Mouse (Mus musculus) liver, embryonic 13.5 days (tissue): ENCODE data around the gene Hspb7. TPM values are rescaled to one million over a fixed set of nuclear protein-coding genes. Genes with fewer than 3 reads are reported as not detected.

Experiments
- ATAC-seq: fragments of 200-750 bp; cut with Nextera tagmentation; 2 replicates; pipeline ENCODE4 v1.8.0; 2017; ENCODE audit warnings: low read depth, mild to moderate bottlenecking, moderate number of reproducible peaks, moderate library complexity
- DNase-seq: peaks from one replicate; pipeline ENCODE4 v3.0.0; 2022
- H3K27ac ChIP-seq: fragments of 300-500 bp; sonication (generic); 2 replicates; pipeline ENCODE4 v1.5.1; 2015; ENCODE audit warnings: moderate library complexity, mild to moderate bottlenecking, inconsistent platforms
- H3K27me3 ChIP-seq: fragments of 300-500 bp; sonication (generic); 2 replicates; pipeline ENCODE4 v1.6.1; 2015; ENCODE audit warnings: mild to moderate bottlenecking, inconsistent platforms
- H3K36me3 ChIP-seq: fragments of 300-500 bp; sonication (generic); 2 replicates; pipeline ENCODE4 v1.6.1; 2015; ENCODE audit warnings: mild to moderate bottlenecking, inconsistent platforms
- H3K4me1 ChIP-seq: fragments of 300-500 bp; sonication (generic); replicated peaks from 2 replicates; pipeline ENCODE4 v1.6.1; 2015; ENCODE audit warnings: inconsistent platforms
- H3K4me2 ChIP-seq: fragments of 300-500 bp; sonication (generic); 2 replicates; pipeline ENCODE4 v1.6.1; 2015; ENCODE audit warnings: inconsistent platforms, mild to moderate bottlenecking, moderate library complexity
- H3K4me3 ChIP-seq: fragments of 300-500 bp; sonication (generic); replicated peaks from 2 replicates; pipeline ENCODE4 v1.5.1; 2015; ENCODE audit warnings: mild to moderate bottlenecking, inconsistent platforms
- H3K9ac ChIP-seq: fragments of 300-500 bp; sonication (generic); 2 replicates; pipeline ENCODE4 v1.6.1; 2015; ENCODE audit warnings: mild to moderate bottlenecking, inconsistent platforms
- H3K9me3 ChIP-seq: fragments of 300-500 bp; sonication (generic); replicated peaks from 2 replicates; pipeline ENCODE4 v1.6.1; 2016; ENCODE audit warnings: inconsistent platforms
- WGBS: fragments of 180-500 bp; shearing (Covaris S2); methylation state at CpG from one replicate; pipeline ENCODE4 v1.1.7; 2015; ENCODE audit not compliant: insufficient replicate concordance; 5-methylcytosine and 5-hydroxymethylcytosine counted together
- polyA plus RNA-seq: library from polyadenylated mRNA; unstranded; fragments of >200 nt; fragmentation: Nextera tagmentation; extraction: Ambion mirVana; gene quantifications from 2 replicates; pipeline ENCODE4 v1.2.1, GENCODE M21; 2015

The Hspb7 gene
- polyA plus RNA-seq, 1 experiment from 2014 or later: 0.03 TPM

DNA sequence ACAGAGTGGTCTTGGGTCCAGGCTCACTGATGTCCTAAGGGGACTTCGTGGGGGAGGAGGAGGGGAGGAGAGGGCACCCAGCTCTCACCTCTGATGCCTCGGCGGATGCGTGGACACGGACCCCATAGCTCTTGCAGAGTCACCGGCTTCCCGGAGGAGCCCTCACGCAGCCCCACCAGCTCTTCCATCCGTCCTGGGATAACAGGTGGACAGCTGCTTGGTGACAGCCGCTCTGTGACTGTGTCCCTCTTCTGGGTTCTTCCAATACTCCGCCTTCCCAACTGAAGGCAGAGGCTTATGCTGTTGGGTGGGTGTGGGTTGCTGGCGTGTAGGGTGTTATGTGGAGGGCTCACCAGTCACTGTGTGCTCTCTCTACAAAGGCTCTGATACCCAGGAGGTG lies 22.7 kb upstream of the Hspb7 start:
- DNase-seq (no peak), ATAC-seq (no peak)
- Histone ChIP-seq H3K4me3 (no peak overlapping the region), H3K36me3 (no peaks in the 10 kb centered on the region), H3K4me1 (no peaks in the 10 kb centered on the region), H3K9ac (no peak overlapping the region), H3K4me2 (no peak overlapping the region), H3K27me3 (peaks cover 23% of the 10 kb centered on the region), H3K9me3 (no peaks in the 10 kb centered on the region), H3K27ac (no peak overlapping the region)
- WGBS: 61% methylated on average over 12 of the region's 12 CpGs

DNA sequence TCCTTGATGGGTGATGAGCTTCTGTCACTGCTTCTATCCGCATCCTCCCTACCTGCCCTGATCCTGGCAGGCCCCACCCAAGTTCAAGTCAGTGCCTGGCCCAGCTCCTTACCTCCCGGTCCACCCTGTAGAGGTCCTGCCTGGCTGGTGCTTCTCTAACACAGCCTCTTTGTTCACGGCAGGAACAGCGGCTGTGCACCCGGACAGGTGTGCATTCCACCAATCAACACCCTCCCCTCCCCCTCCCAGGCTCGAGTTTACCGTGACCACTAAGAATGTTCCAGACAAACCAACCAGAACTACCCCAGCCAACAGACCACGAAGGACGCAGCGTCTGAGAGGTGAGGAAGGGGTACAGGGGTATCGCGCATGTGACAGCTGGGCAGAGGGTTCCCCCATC lies 22.0 kb upstream of the Hspb7 start, which contains the start of gene Clcnka:
Gene Clcnka (minus strand): TSS at position 180 of the 400 bp plus-strand sequence.
- Histone ChIP-seq H3K36me3 (no peaks in the 10 kb centered on the region), H3K27ac (no peak within 1 kb of the TSS), H3K4me3 (no peak within 1 kb of the TSS), H3K4me1 (no peaks in the 10 kb centered on the region), H3K9me3 (no peaks in the 10 kb centered on the region), H3K27me3 (peaks cover 23% of the 10 kb centered on the region), H3K4me2 (no peak within 1 kb of the TSS), H3K9ac (no peak within 1 kb of the TSS)
- ATAC-seq (no peak), DNase-seq (no peak)
- 56% methylated on average over 12 of the region's 12 CpGs for WGBS

DNA sequence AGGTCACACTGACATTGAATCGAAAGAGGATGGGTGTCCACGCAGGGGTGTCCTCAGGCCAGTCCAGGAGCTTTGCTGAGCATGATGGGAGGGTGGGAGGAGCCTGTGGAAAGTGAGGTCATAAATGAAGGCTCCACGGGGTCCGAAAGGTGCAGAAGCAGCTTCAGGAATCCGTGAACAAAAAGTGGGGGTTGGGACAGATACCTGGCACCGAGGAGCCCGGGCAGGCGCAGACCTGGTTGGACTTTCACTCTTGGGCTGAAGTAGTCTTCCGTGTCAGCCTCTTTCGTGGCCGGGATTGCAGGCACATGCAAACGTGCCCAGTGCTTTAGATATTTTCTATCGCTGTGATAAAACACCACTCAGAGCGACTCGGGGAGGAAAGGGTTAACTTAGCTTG lies 20.4 kb upstream of the Hspb7 start:
- no peaks in the 10 kb centered on the region for H3K36me3 ChIP-seq
- H3K4me1 ChIP-seq: no peaks in the 10 kb centered on the region
- DNase-seq: no peak
- H3K4me2 ChIP-seq: no peak overlapping the region
- no peak overlapping the region for H3K9ac ChIP-seq
- no peak for ATAC-seq
- no peak overlapping the region for H3K4me3 ChIP-seq
- WGBS: 70% methylated on average over 15 of the region's 15 CpGs
- peaks cover 21% of the 10 kb centered on the region for H3K27me3 ChIP-seq
- no peaks in the 10 kb centered on the region for H3K9me3 ChIP-seq
- H3K27ac ChIP-seq: no peak overlapping the region

DNA sequence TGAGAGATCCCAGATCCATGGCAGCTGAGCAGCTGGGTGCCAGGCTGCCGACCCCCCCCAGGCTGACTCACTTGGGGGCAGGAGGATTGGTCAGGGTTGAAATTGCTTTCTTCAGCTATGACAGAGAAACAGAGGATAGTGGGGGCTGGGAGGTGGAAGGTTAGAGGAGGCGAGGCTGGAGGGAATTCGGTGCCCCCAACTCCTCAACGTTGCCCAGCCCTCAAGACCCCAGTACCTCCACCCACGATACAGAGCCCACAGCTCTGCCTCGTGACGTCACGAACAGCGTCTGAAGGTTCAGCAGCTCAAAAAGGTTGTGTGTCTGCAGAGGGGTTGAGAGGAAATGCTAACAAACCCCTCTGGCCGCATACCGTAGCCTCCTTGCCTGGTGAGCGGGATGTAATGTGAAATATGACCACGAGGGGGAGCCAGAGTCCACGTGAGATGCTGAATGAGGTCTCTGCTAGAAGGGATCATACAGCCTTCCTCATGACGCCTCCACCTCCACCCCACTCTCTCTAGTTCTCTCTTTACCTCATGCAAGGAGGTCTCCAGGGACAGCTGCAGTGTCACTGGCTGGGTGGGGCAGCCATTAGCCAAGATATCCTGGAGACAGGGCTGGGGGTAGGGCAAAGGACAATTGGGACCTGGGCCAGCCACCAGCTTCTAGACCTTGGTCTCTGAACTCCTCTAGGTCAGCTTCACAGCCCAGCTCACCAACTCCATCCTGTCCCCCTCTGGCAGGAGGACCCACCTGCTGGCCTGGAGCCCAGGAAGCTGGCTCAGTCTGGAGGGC lies 15.9 kb upstream of the Hspb7 start:
- 12% methylated on average over 15 of the region's 15 CpGs for WGBS
- ATAC-seq: peak; percentile 45
- H3K4me3 ChIP-seq: no peak overlapping the region
- H3K9ac ChIP-seq: no peak overlapping the region
- H3K4me1 ChIP-seq: no peaks in the 10 kb centered on the region
- no peak overlapping the region for H3K4me2 ChIP-seq
- H3K9me3 ChIP-seq: no peaks in the 10 kb centered on the region
- no peaks in the 10 kb centered on the region for H3K36me3 ChIP-seq
- DNase-seq: peak; percentile 58
- peaks cover 17% of the 10 kb centered on the region for H3K27me3 ChIP-seq
- no peak overlapping the region for H3K27ac ChIP-seq

DNA sequence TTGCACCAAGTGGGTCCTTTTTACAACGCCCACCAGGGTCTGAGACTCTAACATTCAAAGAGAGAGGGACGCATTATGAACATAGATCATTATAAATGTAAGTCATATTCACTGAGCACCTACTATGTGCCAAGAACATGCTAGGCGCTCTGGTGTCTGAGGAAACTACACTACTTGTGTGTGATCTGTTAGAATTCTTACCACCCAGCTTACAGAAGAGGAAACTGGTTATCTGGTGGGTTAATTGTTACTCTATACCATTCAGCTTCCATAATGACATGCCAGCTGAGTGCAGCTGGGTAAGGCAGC lies 15.3 kb upstream of the Hspb7 start:
- Histone ChIP-seq H3K4me1 (no peaks in the 10 kb centered on the region), H3K9ac (no peak overlapping the region), H3K27me3 (peaks cover 17% of the 10 kb centered on the region), H3K4me3 (no peak overlapping the region), H3K9me3 (no peaks in the 10 kb centered on the region), H3K36me3 (no peaks in the 10 kb centered on the region), H3K27ac (no peak overlapping the region), H3K4me2 (no peak overlapping the region)
- no peak for DNase-seq
- ATAC-seq: no peak
- 64% methylated on average over 3 of the region's 3 CpGs for WGBS

DNA sequence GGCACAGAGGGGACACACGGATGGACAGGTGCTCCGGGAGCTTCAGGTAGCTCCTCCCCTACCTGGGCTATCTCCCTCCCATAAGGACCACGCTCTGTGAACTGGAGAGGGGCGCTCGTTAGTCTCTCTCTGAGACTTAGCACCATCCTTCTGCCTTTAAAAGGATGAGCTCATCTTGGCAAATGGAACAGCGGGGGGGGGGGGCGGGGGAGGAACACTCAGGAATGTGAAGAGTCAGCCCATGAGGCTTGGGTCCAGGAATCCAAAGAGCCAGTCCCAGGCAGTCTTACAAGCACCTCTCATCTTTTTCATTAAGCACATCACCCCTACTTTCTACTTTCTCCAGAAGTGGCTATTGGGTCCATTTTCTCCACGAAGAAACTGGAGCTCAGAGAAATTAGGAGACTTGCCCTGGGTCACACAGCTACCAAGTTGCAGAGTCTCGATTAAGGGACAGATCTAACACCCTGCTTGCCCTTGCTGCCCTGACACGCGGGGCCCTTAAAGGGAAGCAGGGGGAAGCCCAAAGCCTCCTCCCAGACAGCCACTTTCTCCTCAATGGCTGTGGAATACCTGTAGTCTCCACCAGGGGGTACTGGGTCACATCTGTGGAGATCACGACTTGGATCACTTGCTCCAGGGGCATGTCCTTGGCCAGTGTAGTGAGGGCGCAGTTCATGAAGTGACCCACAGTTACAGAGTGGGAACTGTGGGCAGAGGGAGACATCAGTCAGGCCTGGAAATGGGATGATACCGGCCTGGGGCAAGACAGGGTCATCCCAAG lies 13.9 kb upstream of the Hspb7 start:
- H3K36me3 ChIP-seq: no peaks in the 10 kb centered on the region
- no peak overlapping the region for H3K9ac ChIP-seq
- DNase-seq (no peak), ATAC-seq (no peak)
- no peaks in the 10 kb centered on the region for H3K4me1 ChIP-seq
- no peak overlapping the region for H3K27ac ChIP-seq
- no peak overlapping the region for H3K4me3 ChIP-seq
- no peaks in the 10 kb centered on the region for H3K9me3 ChIP-seq
- WGBS: 37% methylated on average over 14 of the region's 14 CpGs
- H3K4me2 ChIP-seq: no peak overlapping the region
- peaks cover 21% of the 10 kb centered on the region for H3K27me3 ChIP-seq

DNA sequence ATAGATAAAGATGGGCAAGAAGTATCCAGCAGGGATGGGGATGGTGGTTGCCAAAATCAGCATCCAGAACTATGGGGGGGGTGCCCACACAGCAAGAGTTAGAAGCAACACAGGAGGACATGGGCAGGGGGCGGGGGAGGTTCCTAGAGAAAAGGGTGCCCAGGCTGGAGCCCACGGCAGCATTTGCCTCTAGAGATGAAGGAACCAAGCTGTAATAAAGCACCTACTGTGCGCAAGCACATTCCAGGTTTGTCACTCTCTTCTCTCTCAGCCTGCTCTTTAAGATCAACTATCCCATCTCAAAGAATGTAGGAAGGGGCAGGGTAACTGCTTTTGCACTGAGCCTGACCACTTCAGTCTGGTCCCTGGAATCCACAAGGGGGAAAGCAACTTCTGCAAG lies 12.0 kb upstream of the Hspb7 start:
- Histone ChIP-seq H3K4me2 (no peak overlapping the region), H3K9ac (no peak overlapping the region), H3K36me3 (no peaks in the 10 kb centered on the region), H3K27me3 (peaks cover 21% of the 10 kb centered on the region), H3K9me3 (no peaks in the 10 kb centered on the region), H3K4me1 (no peaks in the 10 kb centered on the region), H3K27ac (no peak overlapping the region), H3K4me3 (no peak overlapping the region)
- no peak for DNase-seq
- 66% methylated on average over 3 of the region's 3 CpGs for WGBS
- ATAC-seq: no peak

DNA sequence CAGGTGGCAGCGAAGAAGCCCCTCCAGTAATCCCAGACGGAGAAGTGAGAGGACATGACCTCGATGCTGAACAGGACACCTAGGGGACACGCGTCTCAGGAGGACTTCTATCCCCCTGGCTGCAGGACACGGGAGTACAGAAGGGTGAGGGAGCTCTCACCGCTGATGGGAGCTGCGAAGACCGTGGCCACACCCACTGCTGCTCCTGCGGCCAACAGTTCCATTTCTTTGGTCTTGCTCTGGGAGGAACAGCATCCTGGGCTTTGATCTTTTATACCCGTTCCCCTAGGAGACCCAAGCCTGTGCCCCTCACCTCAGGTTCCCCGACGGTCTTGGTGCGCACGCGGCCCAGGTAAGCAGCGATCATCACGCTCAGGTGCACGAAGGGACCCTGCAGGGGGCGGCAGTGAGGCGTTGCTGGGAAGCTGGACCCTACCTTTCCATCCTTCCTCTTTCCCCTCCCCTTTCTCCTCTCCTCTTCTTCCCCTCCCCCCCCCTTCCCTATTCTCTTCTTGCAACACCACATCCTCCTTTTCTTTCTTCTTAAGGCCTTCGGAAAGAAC lies 9.1 kb upstream of the Hspb7 start:
- Histone ChIP-seq H3K4me3 (no peak overlapping the region), H3K27me3 (peaks cover 12% of the 10 kb centered on the region; the same call in 1 of the 2 replicates), H3K9me3 (no peaks in the 10 kb centered on the region), H3K36me3 (no peaks in the 10 kb centered on the region), H3K4me2 (no peak overlapping the region), H3K9ac (no peak overlapping the region), H3K4me1 (no peaks in the 10 kb centered on the region), H3K27ac (no peak overlapping the region)
- DNase-seq: no peak
- no peak for ATAC-seq
- 25% methylated on average over 22 of the region's 22 CpGs for WGBS

DNA sequence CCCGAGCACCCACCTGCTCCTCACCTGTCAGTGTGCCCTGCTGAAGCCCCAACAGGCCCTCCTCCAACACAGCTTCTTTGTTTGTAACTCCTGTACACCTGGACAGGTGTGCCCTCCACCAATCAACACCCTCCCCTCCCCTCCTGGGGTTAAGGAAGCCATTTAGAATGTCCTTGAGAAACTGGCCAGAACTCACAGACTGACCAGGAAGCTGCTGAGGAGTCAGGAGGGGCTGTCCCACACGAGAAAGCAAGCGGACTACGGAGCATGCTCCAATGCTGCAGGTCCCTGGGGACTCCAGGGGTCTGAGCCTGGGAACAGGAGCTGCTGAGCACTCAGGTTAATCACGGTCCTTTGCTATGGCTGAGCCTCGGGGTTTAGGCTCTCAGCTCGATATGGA lies 4.7 kb upstream of the Hspb7 start, which contains the start of gene Clcnkb:
Gene Clcnkb (minus strand): TSS at position 91 of the 400 bp plus-strand sequence.
- ATAC-seq (no peak), DNase-seq (no peak)
- Histone ChIP-seq H3K27ac (no peak within 1 kb of the TSS), H3K27me3 (peaks cover 9% of the 10 kb centered on the region; the same call in 1 of the 2 replicates), H3K36me3 (no peaks in the 10 kb centered on the region), H3K4me2 (no peak within 1 kb of the TSS), H3K9me3 (no peaks in the 10 kb centered on the region), H3K9ac (no peak within 1 kb of the TSS), H3K4me1 (peaks cover 7% of the 10 kb centered on the region), H3K4me3 (no peak within 1 kb of the TSS)
- WGBS: 45% methylated on average over 7 of the region's 7 CpGs

DNA sequence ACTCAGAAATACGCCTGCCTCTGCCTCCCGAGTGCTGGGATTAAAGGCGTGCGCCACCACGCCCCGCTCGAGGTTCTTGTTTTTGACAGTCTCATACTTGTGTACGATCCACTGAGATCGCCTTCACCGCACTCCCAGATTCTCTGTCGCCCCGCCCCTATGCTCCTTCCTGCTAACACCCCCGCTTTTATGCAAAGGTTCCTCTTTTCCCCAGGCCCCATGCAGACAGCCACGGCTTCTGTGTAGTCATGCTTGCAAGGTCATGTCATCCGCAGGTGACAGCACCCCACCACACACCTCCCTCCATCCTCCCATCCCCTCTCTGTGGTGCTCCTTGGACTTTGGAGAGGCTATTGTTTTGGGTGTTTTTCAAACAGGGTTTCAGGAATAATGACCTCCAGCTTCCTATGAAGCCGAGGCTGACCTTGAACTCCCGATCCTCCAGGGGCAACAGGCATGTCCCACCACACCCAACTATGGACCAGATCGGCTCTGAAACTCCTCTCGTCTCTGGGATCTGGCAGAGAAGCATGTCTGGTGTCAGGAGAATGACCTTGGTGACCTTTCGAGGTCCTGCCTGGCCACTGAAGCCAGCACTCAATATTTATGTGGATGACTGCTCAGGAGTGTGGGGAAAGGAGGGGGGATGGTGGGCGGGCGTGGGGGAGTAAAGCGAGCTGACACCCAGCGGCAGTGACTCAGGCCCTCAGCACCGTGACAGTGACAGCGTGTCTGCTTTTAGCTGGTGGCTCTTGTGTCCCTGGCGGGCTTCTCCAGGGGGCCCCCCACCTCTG lies 984 bp upstream of the Hspb7 start:
- Histone ChIP-seq H3K36me3 (no peaks in the 10 kb centered on the region), H3K9ac (no peak overlapping the region), H3K4me3 (no peak overlapping the region), H3K9me3 (no peaks in the 10 kb centered on the region), H3K27ac (no peak overlapping the region), H3K27me3 (peaks cover 32% of the 10 kb centered on the region), H3K4me1 (peaks cover 17% of the 10 kb centered on the region), H3K4me2 (no peak overlapping the region)
- ATAC-seq (no peak), DNase-seq (no peak)
- 20% methylated on average over 27 of the region's 27 CpGs for WGBS

DNA sequence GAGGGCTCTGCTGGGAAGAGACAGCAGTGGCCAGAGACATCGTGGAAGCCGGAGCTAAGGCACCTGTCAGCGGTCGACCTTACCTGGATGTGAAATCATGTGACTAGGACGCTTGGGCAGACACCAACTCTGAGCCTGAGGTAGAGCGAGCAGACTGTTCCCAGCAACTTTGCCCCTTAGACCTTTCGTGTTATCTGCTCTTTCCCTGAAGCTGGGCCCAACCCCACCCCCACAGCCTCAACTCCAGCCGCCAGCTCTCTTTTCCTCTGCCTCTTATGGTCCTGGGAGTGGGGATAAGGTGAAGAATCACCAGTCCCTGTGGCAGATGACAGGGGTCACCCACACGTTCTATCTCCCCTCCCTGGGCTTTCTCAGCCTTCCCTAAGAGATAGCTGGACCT lies 307 bp downstream of the Hspb7 start:
- Histone ChIP-seq H3K27me3 (peaks cover 44% of the 10 kb centered on the region), H3K9ac (no peak overlapping the region), H3K4me3 (no peak overlapping the region), H3K4me2 (no peak overlapping the region), H3K9me3 (no peaks in the 10 kb centered on the region), H3K36me3 (no peaks in the 10 kb centered on the region), H3K4me1 (peaks cover 23% of the 10 kb centered on the region), H3K27ac (no peak overlapping the region)
- ATAC-seq: no peak
- 35% methylated on average over 9 of the region's 9 CpGs for WGBS
- no peak for DNase-seq
